Mouse (Mus musculus) inflammation-experienced regulatory T-cells, adult 16 weeks (primary cell): ENCODE measurements around the gene Serpinb1c. TPM values are rescaled to one million over a fixed set of nuclear protein-coding genes. Genes with fewer than 3 reads are reported as not detected.

ENCODE experiments used
- polyA plus RNA-seq: library from polyadenylated mRNA; unstranded; fragments of 100-300 nt; shearing (Covaris generic); gene quantifications from one replicate; pipeline ENCODE4 v1.2.1, GENCODE M21; 2017

Serpinb1c gene
- not detected for polyA plus RNA-seq

DNA sequence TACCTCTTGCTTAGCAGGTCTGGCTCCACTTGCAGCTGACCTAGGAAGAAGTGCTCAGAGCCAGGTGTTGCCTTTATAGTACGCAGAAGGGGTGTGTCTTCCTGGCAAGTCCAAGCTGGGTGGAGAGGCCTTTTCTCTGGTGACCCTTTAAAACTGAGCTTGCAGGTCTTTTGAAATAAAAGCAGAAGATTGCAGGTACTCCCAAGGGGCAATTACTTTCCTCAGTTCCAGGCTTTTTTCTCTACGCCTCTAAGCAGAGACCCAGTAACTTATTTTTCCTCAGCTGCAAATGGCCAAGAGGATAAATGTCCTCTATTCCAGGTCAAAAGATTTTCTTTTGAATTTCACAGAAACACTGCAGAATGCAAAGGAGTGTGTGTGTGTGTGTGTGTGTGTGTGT, at the start of gene Serpinb1c:
Serpinb1c (minus strand) TSS at position 101 of the 400 bp plus-strand sequence.

DNA sequence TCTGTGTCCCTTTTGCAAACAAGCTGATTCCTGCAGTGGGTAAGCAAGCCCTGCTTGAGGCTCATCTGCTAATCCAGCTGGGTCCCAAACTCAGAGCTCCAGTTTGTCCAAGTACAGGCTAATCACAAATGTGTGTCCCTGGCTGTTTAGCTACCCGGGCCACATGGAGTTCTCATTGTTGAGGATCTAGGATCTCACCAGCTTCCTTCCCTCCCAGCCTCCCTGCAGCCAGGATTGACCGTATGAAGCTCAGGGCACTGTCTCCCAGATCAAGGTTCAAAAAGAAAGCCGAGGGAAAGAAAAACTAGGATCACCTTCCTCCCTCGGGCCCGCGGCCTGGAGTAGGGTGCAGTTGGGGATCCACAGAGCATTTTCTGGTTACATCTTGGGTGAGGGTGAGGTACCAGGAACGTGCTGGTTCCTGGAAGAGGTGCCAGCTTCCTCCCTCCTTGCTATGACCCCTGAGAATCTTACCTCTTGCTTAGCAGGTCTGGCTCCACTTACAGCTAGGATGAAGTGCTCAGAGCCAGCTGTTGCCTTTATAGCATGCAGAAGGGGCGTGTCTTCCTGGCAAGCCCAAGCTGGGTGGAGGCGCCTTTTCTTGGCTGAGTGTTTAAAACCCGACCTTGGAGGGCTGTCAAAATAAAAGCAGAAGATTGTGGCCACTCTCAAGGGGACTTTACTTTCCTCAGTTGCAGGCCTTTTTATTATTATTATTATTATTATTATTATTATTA, 47.2 kb downstream of the Serpinb1c start, which contains the start of gene Serpinb1a:
Serpinb1a (minus strand) TSS at position 518 of the 737 bp plus-strand sequence.

Other genes with a start within 250 kb of the Serpinb1c start
- gene Mylk4, start 114.3 kb downstream of the Serpinb1c start, polyA plus RNA-seq, result not detected
- 14.9 TPM for gene Wrnip1, start 96.2 kb downstream of the Serpinb1c start, polyA plus RNA-seq
- gene D930007J09Rik, start 95.4 kb downstream of the Serpinb1c start, polyA plus RNA-seq, result not detected
- 7.5 TPM for gene Serpinb1a, start 47.0 kb downstream of the Serpinb1c start, polyA plus RNA-seq
- 27.4 TPM for gene Serpinb6b, start 67.0 kb upstream of the Serpinb1c start, polyA plus RNA-seq
- gene Serpinb9, start 105.0 kb upstream of the Serpinb1c start, polyA plus RNA-seq, result 33.7 TPM
- not detected for gene Serpinb9b, start 129.2 kb upstream of the Serpinb1c start, polyA plus RNA-seq
- gene Serpinb1b, start 180.4 kb upstream of the Serpinb1c start, polyA plus RNA-seq, result not detected